Mouse (Mus musculus) intestine, embryonic 14.5 days (tissue): Measurements from ENCODE around the gene Nrtn. TPM values are rescaled to one million over a fixed set of nuclear protein-coding genes. Genes with fewer than 3 reads are reported as not detected.
A peak's percentile ranks its signal among the peaks of the same experiment; 100 is the strongest.

Source experiments
- ATAC-seq: fragments of 200-750 bp; cut with Nextera tagmentation; replicated peaks from 2 replicates; pipeline ENCODE4 v1.8.0; 2017; ENCODE audit warnings: low read depth, moderate number of reproducible peaks, moderate TSS enrichment, moderate library complexity; ENCODE audit not compliant: low FRiP score, low TSS enrichment
- DNase-seq: peaks from one replicate; pipeline ENCODE4 v3.0.0-alpha.2; 2018; ENCODE audit warnings: low spot score
- H3K27ac ChIP-seq: fragments of 300-500 bp; sonication (generic); 2 replicates; pipeline ENCODE4 v1.5.1; 2014; ENCODE audit warnings: low read depth, mild to moderate bottlenecking, control low read depth
- H3K27me3 ChIP-seq: fragments of 300-500 bp; sonication (generic); replicated peaks from 2 replicates; pipeline ENCODE4 v1.6.1; 2014; ENCODE audit warnings: low read length, control low read depth; ENCODE audit not compliant: control insufficient read depth, insufficient read depth
- H3K36me3 ChIP-seq: fragments of 300-500 bp; sonication (generic); 2 replicates; pipeline ENCODE4 v1.6.1; 2014; ENCODE audit warnings: low read length, control low read depth; ENCODE audit not compliant: control insufficient read depth, insufficient read depth
- H3K4me1 ChIP-seq: fragments of 300-500 bp; sonication (generic); replicated peaks from 2 replicates; pipeline ENCODE4 v1.6.1; 2014; ENCODE audit warnings: low read length, control low read depth, mixed read lengths; ENCODE audit not compliant: control insufficient read depth, insufficient read depth
- H3K4me2 ChIP-seq: fragments of 300-500 bp; sonication (generic); 2 replicates; pipeline ENCODE4 v1.6.1; 2014; ENCODE audit warnings: low read length
- H3K4me3 ChIP-seq: fragments of 300-500 bp; sonication (generic); 2 replicates; pipeline ENCODE4 v1.5.1; 2014; ENCODE audit warnings: low read depth, low read length, control low read depth, mixed read lengths
- H3K9ac ChIP-seq: fragments of 300-500 bp; sonication (generic); 2 replicates; pipeline ENCODE4 v1.6.1; 2014; ENCODE audit warnings: mild to moderate bottlenecking, low read length
- H3K9me3 ChIP-seq: fragments of 300-500 bp; sonication (generic); 2 replicates; pipeline ENCODE4 v1.6.1; 2016; ENCODE audit warnings: low read length, control low read depth; ENCODE audit not compliant: control insufficient read depth
- WGBS: fragments of 180-500 bp; shearing (Covaris S2); extraction: QIAGEN DNeasy Blood & Tissue Kit; methylation state at CpG from one replicate; pipeline ENCODE4 v1.1.7; 2014; 5-methylcytosine and 5-hydroxymethylcytosine counted together
- polyA plus RNA-seq: library from polyadenylated mRNA; unstranded; fragments of >200 nt; fragmentation: Nextera tagmentation; extraction: Ambion mirVana; gene quantifications from 2 replicates; pipeline ENCODE4 v1.2.1, GENCODE M21; 2014

The Nrtn gene
- polyA plus RNA-seq, 1 experiment from 2014 or later, result 15.6 TPM

GRCm38 (mm10) chr17:56765431-56765830, 8.1 kb upstream of the Nrtn start:
- Histone ChIP-seq H3K9me3 (no peaks in the 10 kb centered on the region), H3K27me3 (no peaks in the 10 kb centered on the region), H3K27ac (0 out of 2 replicates have a peak overlapping the region, but pooled peaks have one; percentile 89), H3K4me3 (peak overlapping the region; percentile 71), H3K4me1 (peaks cover 19% of the 10 kb centered on the region), H3K36me3 (peaks cover 38% of the 10 kb centered on the region), H3K4me2 (peak overlapping the region; percentile 67), H3K9ac (peak overlapping the region; percentile 80)
- DNase-seq (no peak), ATAC-seq (no peak)
- 57% methylated on average over 12 of the region's 12 CpGs for WGBS

DNA sequence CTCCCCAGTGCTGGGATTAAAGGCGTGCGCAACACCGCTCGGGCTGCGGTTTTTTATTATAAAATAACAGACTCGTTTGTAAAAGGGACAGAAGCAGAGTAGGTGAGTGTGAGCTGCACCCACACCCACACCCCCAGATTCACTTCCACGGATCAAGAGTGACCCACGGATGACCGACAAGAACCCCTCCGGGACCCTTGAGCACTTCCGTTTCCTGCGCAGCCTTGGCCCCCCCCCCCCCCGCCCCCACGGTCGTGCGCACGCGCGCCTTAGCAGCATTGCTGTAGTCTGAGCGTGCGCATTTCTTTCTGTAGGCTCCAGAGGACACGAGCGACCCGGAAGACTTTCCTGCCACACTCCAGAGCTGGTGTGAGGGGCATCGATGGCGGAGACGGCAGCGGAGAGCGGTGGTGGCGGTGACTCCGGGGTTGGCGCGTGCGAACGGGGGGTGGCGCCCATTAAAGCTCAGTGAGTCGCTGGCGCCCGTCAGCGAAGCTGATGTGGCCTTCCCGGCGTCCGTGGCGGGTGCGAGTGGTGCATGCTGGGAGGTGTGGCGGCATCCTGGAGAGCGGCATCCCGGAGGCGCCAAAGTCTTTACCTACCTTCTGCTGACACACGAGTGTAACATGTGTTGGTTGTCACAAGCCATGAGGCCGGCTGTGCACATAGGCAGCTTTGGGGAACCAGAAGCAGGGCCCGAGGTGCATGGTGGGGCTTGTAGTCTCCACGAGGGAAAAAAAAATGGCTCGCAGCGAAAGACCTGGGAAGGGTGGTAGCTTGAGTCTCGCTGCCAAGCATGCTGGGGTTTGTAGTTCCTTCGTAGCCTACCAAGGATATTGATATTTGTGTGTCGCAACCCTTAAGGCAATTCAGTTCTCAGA, 7.4 kb upstream of the Nrtn start, which contains the start of gene Dus3l:
TSS of gene Dus3l (plus strand) at position 284 of the 881 bp plus-strand sequence.
- Histone ChIP-seq H3K4me3 (peak within 1 kb of the TSS; percentile 71), H3K9ac (peak within 1 kb of the TSS; percentile 80), H3K9me3 (no peaks in the 10 kb centered on the region), H3K27ac (peak within 1 kb of the TSS; percentile 89), H3K36me3 (peaks cover 30% of the 10 kb centered on the region), H3K4me2 (peak within 1 kb of the TSS; percentile 67), H3K4me1 (peaks cover 19% of the 10 kb centered on the region), H3K27me3 (no peaks in the 10 kb centered on the region)
- 2% methylated on average over 56 of the region's 58 CpGs for WGBS
- peak; percentile 95 for DNase-seq
- ATAC-seq, result peak; percentile 71

DNA sequence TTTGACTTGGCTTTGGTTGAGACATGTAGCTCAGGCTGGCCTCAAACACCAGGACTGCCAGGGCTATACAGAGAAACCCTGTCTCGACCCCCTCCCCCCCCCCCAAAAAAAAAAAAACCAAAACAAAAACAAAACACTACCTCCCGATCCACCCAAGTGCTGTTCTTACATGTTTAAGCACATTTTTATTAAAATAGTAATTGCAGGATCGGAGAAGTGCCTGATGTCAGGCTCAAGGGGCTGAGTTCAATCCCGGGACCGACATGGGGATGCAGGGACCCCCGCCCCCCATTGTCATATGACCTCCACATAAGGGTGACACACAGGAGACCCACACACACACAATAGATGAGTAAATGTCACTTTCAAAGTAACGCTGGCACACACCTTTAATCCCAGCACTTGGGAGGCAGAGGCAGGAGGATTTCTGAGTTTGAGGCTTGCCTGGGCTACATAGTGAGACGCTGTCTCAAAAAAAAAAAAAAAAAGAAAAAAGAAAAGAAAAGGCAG, 6.5 kb upstream of the Nrtn start:
- DNase-seq (no peak), ATAC-seq (no peak)
- Histone ChIP-seq H3K36me3 (peaks cover 21% of the 10 kb centered on the region), H3K9ac (no peak overlapping the region), H3K4me3 (peak overlapping the region; percentile 71), H3K9me3 (no peaks in the 10 kb centered on the region), H3K27me3 (no peaks in the 10 kb centered on the region), H3K4me2 (peak overlapping the region; percentile 67), H3K4me1 (peaks cover 19% of the 10 kb centered on the region), H3K27ac (no peak overlapping the region; the same call in 1 of the 2 replicates)
- 82% methylated on average over 8 of the region's 8 CpGs for WGBS

- ATAC-seq (no peak), DNase-seq (peak; percentile 78)
- WGBS, result 46% methylated on average over 27 of the region's 27 CpGs
- Histone ChIP-seq H3K9me3 (no peaks in the 10 kb centered on the region), H3K36me3 (peaks cover 14% of the 10 kb centered on the region), H3K4me1 (peaks cover 20% of the 10 kb centered on the region), H3K9ac (no peak overlapping the region), H3K27ac (peak overlapping the region; percentile 35), H3K4me2 (peak overlapping the region; percentile 68; the same call in 1 of the 2 replicates), H3K4me3 (no peak overlapping the region), H3K27me3 (no peaks in the 10 kb centered on the region)
These were observed 5.7 kb upstream of the Nrtn start for GRCm38 (mm10) chr17:56762769-56763731.

- peaks cover 4% of the 10 kb centered on the region; the same call in 1 of the 2 replicates for H3K27me3 ChIP-seq
- under 1% methylated on average over 28 of the region's 28 CpGs for WGBS
These were observed 4.7 kb upstream of the Nrtn start for GRCm38 (mm10) chr17:56761991-56762410.

GRCm38 (mm10) chr17:56761077-56761476, 3.7 kb upstream of the Nrtn start:
- ATAC-seq, result no peak
- no peaks in the 10 kb centered on the region for H3K9me3 ChIP-seq
- no peak for DNase-seq
- no peak overlapping the region for H3K4me3 ChIP-seq
- 62% methylated on average over 3 of the region's 3 CpGs for WGBS
- H3K4me1 ChIP-seq, result peaks cover 26% of the 10 kb centered on the region
- H3K9ac ChIP-seq, result no peak overlapping the region
- no peak overlapping the region for H3K27ac ChIP-seq
- peaks cover 13% of the 10 kb centered on the region for H3K27me3 ChIP-seq
- H3K4me2 ChIP-seq, result no peak overlapping the region
- no peaks in the 10 kb centered on the region for H3K36me3 ChIP-seq

More at GRCm38 (mm10) chr17:56761991-56762410, 4.7 kb upstream of the Nrtn start:
- Histone ChIP-seq H3K9me3 (no peaks in the 10 kb centered on the region), H3K4me3 (peak overlapping the region; percentile 43), H3K4me1 (peaks cover 26% of the 10 kb centered on the region), H3K27ac (peak overlapping the region; percentile 35), H3K9ac (peak overlapping the region; percentile 49), H3K4me2 (peak overlapping the region; percentile 68), H3K36me3 (peaks cover 3% of the 10 kb centered on the region; the same call in 1 of the 2 replicates)
- DNase-seq (peak; percentile 94), ATAC-seq (peak; percentile 16)

DNA sequence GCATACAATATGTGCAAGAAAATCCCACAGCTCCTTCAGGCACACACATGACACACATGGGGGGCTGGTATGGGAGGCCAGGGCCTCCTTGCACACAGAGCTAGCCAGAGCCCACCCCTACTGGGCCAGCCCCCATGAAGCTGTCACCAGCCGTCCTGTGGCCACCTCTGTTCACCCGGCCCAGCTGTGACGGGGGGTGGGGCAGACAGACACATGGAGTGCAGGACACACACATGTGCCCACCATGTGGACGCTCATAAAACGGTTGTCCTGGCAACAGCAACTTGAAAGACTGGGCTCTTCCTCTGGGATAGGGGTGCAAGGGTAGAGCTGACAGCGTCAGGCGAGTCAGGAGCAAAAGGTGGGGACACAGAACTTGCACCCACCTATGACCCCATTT, 1.9 kb upstream of the Nrtn start:
- H3K4me1 ChIP-seq, result peaks cover 21% of the 10 kb centered on the region
- DNase-seq, result no peak

DNA sequence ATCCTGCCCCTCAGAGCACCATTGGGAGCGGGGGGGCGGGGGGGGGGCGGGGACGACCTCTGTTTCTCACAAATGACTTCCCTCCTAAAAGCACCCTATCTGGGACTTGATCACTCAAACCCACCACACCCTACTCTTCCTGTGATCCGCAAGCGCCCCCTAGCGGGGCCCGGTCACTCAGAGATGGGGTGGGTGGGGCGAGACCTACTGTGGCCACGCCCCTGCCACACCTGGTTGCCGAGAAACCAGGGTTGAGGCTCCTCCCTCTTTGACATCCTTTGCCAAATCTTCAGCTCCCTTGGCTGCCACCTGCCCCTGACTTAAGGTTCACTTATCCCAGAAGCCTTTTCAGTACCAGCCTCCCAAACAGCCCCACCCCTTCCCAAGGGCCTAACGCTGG, 802 bp upstream of the Nrtn start:
- peaks cover 42% of the 10 kb centered on the region for H3K27me3 ChIP-seq
- DNase-seq, result peak; percentile 81
- ATAC-seq, result no peak
- 6% methylated on average over 12 of the region's 12 CpGs for WGBS
- peaks cover 24% of the 10 kb centered on the region for H3K4me1 ChIP-seq
- no peaks in the 10 kb centered on the region for H3K36me3 ChIP-seq
- no peak overlapping the region for H3K4me3 ChIP-seq
- no peak overlapping the region for H3K4me2 ChIP-seq
- no peak overlapping the region for H3K27ac ChIP-seq
- H3K9ac ChIP-seq, result no peak overlapping the region
- no peaks in the 10 kb centered on the region for H3K9me3 ChIP-seq

More for the DNA sequence above, 1.9 kb upstream of the Nrtn start:
- no peaks in the 10 kb centered on the region for H3K36me3 ChIP-seq
- no peak overlapping the region for H3K27ac ChIP-seq
- ATAC-seq, result no peak
- H3K4me2 ChIP-seq, result no peak overlapping the region
- no peaks in the 10 kb centered on the region for H3K9me3 ChIP-seq
- no peak overlapping the region for H3K9ac ChIP-seq
- 58% methylated on average over 7 of the region's 7 CpGs for WGBS
- no peak overlapping the region for H3K4me3 ChIP-seq
- H3K27me3 ChIP-seq, result peaks cover 31% of the 10 kb centered on the region
